Mouse (Mus musculus) left cerebral cortex, postnatal 14 days (tissue): ENCODE measurements at regions not wholly inside any gene's neighbourhood (a gene's known extent, or its start where the extent isn't known, plus 50 kb on each side); places are given as distances from the start of the nearest gene placed in this dataset.

ENCODE experiments used
- DNase-seq, 2 experiments: peaks; one replicate each; pipeline ENCODE4 v3.0.0; 2021 to 2022; ENCODE audit warnings: low spot score in 2 of 2, mixed read lengths in 1 of 2
- intact Hi-C: fragments of 180-260 bp; cut with DNase I; formaldehyde crosslinking; loops from one replicate; pipeline ENCODE4 v1.15.1; 2025

GRCm38 (mm10) chr9:79038971-79039370 is 423.6 kb downstream of the Cd109 start:
- no peak for DNase-seq
- intact Hi-C loops: no loop called here

GRCm38 (mm10) chr9:79044344-79044743 is 429.0 kb downstream of the Cd109 start:
- DNase-seq: no peak
- intact Hi-C loops: no loop called here

- no peak for DNase-seq
- intact Hi-C loops: loop anchor here (5.0 kb wide), 1 partner anchor 672 kb away; the partner anchor contains the start of gene Col12a1
Measured at GRCm38 (mm10) chr9:79045314-79045713, 430.0 kb downstream of the Cd109 start.

GRCm38 (mm10) chr9:79071961-79072360 is 456.6 kb downstream of the Cd109 start:
- intact Hi-C loops: no loop called here
- DNase-seq: no peak

GRCm38 (mm10) chr9:79109611-79110010 is 494.3 kb downstream of the Cd109 start:
- intact Hi-C loops: loop anchor here (5.0 kb wide), 1 partner anchor 608 kb away; the partner anchor contains the start of gene Col12a1

GRCm38 (mm10) chr9:79111326-79111725 is 496.0 kb downstream of the Cd109 start:
- intact Hi-C loops: no loop called here
- no peak for DNase-seq

More at GRCm38 (mm10) chr9:79109611-79110010, 494.3 kb downstream of the Cd109 start:
- DNase-seq: peak; percentile 15 to 28

- intact Hi-C loops: no loop called here
- DNase-seq: no peak
Measured at GRCm38 (mm10) chr9:79140970-79141369, 525.6 kb downstream of the Cd109 start.

- DNase-seq: no peak
- intact Hi-C loops: no loop called here
Measured at GRCm38 (mm10) chr9:79146004-79146403, 530.7 kb downstream of the Cd109 start.

- intact Hi-C loops: no loop called here
- DNase-seq: no peak
Measured at GRCm38 (mm10) chr9:79165596-79165995, 550.2 kb downstream of the Cd109 start.

- intact Hi-C loops: no loop called here
- DNase-seq: no peak
Measured at GRCm38 (mm10) chr9:79173036-79173435, 545.6 kb downstream of the Col12a1 start.

- intact Hi-C loops: no loop called here
- no peak for DNase-seq
Measured at GRCm38 (mm10) chr9:79179954-79180353, 538.7 kb downstream of the Col12a1 start.

GRCm38 (mm10) chr9:79195420-79195819 is 523.2 kb downstream of the Col12a1 start:
- no peak for DNase-seq
- intact Hi-C loops: no loop called here

- intact Hi-C loops: no loop called here
Measured at GRCm38 (mm10) chr9:79201755-79202154, 516.9 kb downstream of the Col12a1 start.

GRCm38 (mm10) chr9:79213364-79213763 is 505.3 kb downstream of the Col12a1 start:
- intact Hi-C loops: no loop called here
- no peak for DNase-seq

More at GRCm38 (mm10) chr9:79201755-79202154, 516.9 kb downstream of the Col12a1 start:
- peak; percentile 6 to 14 for DNase-seq

- intact Hi-C loops: no loop called here
- peak; percentile 2 to 3 for DNase-seq
Measured at GRCm38 (mm10) chr9:79215986-79216385, 502.6 kb downstream of the Col12a1 start.

- intact Hi-C loops: no loop called here
- DNase-seq: no peak
Measured at GRCm38 (mm10) chr9:79216432-79216831, 502.2 kb downstream of the Col12a1 start.

- DNase-seq: no peak
- intact Hi-C loops: no loop called here
Measured at GRCm38 (mm10) chr9:79233081-79233480, 485.6 kb downstream of the Col12a1 start.

- intact Hi-C loops: no loop called here
- no peak for DNase-seq
Measured at GRCm38 (mm10) chr9:79233751-79234150, 484.9 kb downstream of the Col12a1 start.

GRCm38 (mm10) chr9:79269646-79270213 is 448.9 kb downstream of the Col12a1 start:
- no peak for DNase-seq
- intact Hi-C loops: no loop called here

- intact Hi-C loops: no loop called here
- DNase-seq: peak; percentile 5 to 22
Measured at GRCm38 (mm10) chr9:79270256-79270655, 448.4 kb downstream of the Col12a1 start.

GRCm38 (mm10) chr9:79287849-79288248 is 430.8 kb downstream of the Col12a1 start:
- intact Hi-C loops: no loop called here
- no peak for DNase-seq

- intact Hi-C loops: no loop called here
- no peak for DNase-seq
Measured at GRCm38 (mm10) chr9:79295306-79295705, 423.3 kb downstream of the Col12a1 start.
